Mouse (Mus musculus) myocyte (in vitro differentiated cells): ENCODE results near the gene Lyplal1.

Experiments used
- CEBPB ChIP-seq: IDR thresholded peaks from 2 replicates; pipeline ENCODE4 v1.6.1; 2011; ENCODE audit warnings: mild to moderate bottlenecking, moderate library complexity; ENCODE audit not compliant: poor library complexity, insufficient read depth, severe bottlenecking
- E2F4 ChIP-seq: IDR thresholded peaks from one replicate; pipeline ENCODE4 v1.6.1; 2011; ENCODE audit warnings: mild to moderate bottlenecking, control low read depth, moderate library complexity; ENCODE audit not compliant: insufficient read depth
- MAX ChIP-seq: IDR thresholded peaks from one replicate; pipeline ENCODE4 v1.6.1; 2011; ENCODE audit warnings: low read depth, mild to moderate bottlenecking, control low read depth
- MYOD1 ChIP-seq, 3 experiments: IDR thresholded peaks; one replicate each; pipeline ENCODE4 v1.6.1; 2011; ENCODE audit warnings: control low read depth in 2 of 3, low read depth in 2 of 3, mild to moderate bottlenecking in 2 of 3, moderate library complexity in 1 of 3; ENCODE audit not compliant: insufficient read length in 2 of 3, control insufficient read depth in 1 of 3
- MYOG ChIP-seq, 3 experiments: IDR thresholded peaks; one replicate each; pipeline ENCODE4 v1.6.1; 2011; ENCODE audit warnings: control low read depth in 2 of 3, low read depth in 2 of 3, mild to moderate bottlenecking in 2 of 3; ENCODE audit not compliant: insufficient read length in 2 of 3, control insufficient read depth in 1 of 3, insufficient read depth in 1 of 3
- POLR2A ChIP-seq: IDR thresholded peaks from one replicate; pipeline ENCODE4 v1.6.1; 2011; ENCODE audit warnings: low read depth, mild to moderate bottlenecking, control low read depth, moderate library complexity; ENCODE audit not compliant: insufficient read length
- POLR2AphosphoS2 ChIP-seq: IDR thresholded peaks from one replicate; pipeline ENCODE4 v1.6.1; 2011; ENCODE audit warnings: low read depth, control low read depth; ENCODE audit not compliant: insufficient read length
- REST ChIP-seq: IDR thresholded peaks from one replicate; pipeline ENCODE4 v1.6.1; 2011; ENCODE audit warnings: mild to moderate bottlenecking, control low read depth, moderate library complexity; ENCODE audit not compliant: insufficient read depth, insufficient read length
- SRF ChIP-seq: IDR thresholded peaks from one replicate; pipeline ENCODE4 v1.6.1; 2011; ENCODE audit warnings: low read depth; ENCODE audit not compliant: control insufficient read depth, insufficient read length
- TCF12 ChIP-seq: IDR thresholded peaks from one replicate; pipeline ENCODE4 v1.6.1; 2011; ENCODE audit warnings: mild to moderate bottlenecking, control low read depth; ENCODE audit not compliant: poor library complexity, insufficient read depth, severe bottlenecking
- TCF3 ChIP-seq: IDR thresholded peaks from one replicate; pipeline ENCODE4 v1.6.1; 2011; ENCODE audit warnings: low read depth, control low read depth; ENCODE audit not compliant: insufficient read length
- USF1 ChIP-seq: IDR thresholded peaks from one replicate; pipeline ENCODE4 v1.6.1; 2011; ENCODE audit warnings: low read depth, mild to moderate bottlenecking, control low read depth, moderate library complexity

- TF ChIP-seq MAX, result no peak
- TF ChIP-seq POLR2A, result no peak
- TF ChIP-seq USF1, result no peak
- no peak for TF ChIP-seq E2F4
- TF ChIP-seq MYOD1 (IDR thresholded peaks at IDR 0.05; ENCODE audit: control insufficient read depth in 1 of 3, insufficient read length in 2 of 3, low read depth in 2 of 3), result no peak
- TF ChIP-seq TCF3, result no peak
- TF ChIP-seq POLR2AphosphoS2, result no peak
- TF ChIP-seq CEBPB, result no peak
- no peak for TF ChIP-seq TCF12
- no peak for TF ChIP-seq REST
- no peak for TF ChIP-seq MYOG (IDR thresholded peaks at IDR 0.05; ENCODE audit: control insufficient read depth in 1 of 3, insufficient read depth in 1 of 3, insufficient read length in 2 of 3, low read depth in 2 of 3)
- no peak for TF ChIP-seq SRF
Observed at GRCm38 (mm10) chr1:186137873-186138272, 20.8 kb upstream of the Lyplal1 start.
